Mouse (Mus musculus): ENCODE measurements at regions not wholly inside any gene's neighbourhood (a gene's known extent, or its start where the extent isn't known, plus 50 kb on each side); places are given as distances from the start of the nearest gene placed in this dataset.
"Not testable (repeated sequence)": the region's sequence is repeated elsewhere in the genome, so short reads cannot be mapped to it uniquely, and the experiment has no call there.

GRCm38 (mm10) chr10:117461261-117461660 is 81.4 kb upstream of the Cpsf6 start:
- DNase-seq (ENCODE audit: low read depth, low spot score), result no peak

- DNase-seq (ENCODE audit: low read depth, low spot score), result no peak
Observed at GRCm38 (mm10) chr10:117460366-117460730, 80.5 kb upstream of the Cpsf6 start.

- DNase-seq (ENCODE audit: low read depth, low spot score), result no peak
Observed at GRCm38 (mm10) chr10:117459651-117460365, 80.0 kb upstream of the Cpsf6 start.

GRCm38 (mm10) chr10:117459041-117459475 is 79.2 kb upstream of the Cpsf6 start:
- no peak for DNase-seq (ENCODE audit: low read depth, low spot score)

GRCm38 (mm10) chr10:117458271-117459040 is 78.6 kb upstream of the Cpsf6 start:
- no peak for DNase-seq (ENCODE audit: low read depth, low spot score)

- DNase-seq (ENCODE audit: low read depth, low spot score), result no peak
Observed at GRCm38 (mm10) chr10:117457701-117457950, 77.8 kb upstream of the Cpsf6 start.

- DNase-seq (ENCODE audit: low read depth, low spot score), result no peak
Observed at GRCm38 (mm10) chr10:117456904-117457700, 77.3 kb upstream of the Cpsf6 start.

GRCm38 (mm10) chr10:117456427-117456826 is 76.6 kb upstream of the Cpsf6 start:
- no peak for DNase-seq (ENCODE audit: low read depth, low spot score)

GRCm38 (mm10) chr10:117455595-117456302 is 75.9 kb upstream of the Cpsf6 start:
- peak; percentile 79 for DNase-seq (ENCODE audit: low read depth, low spot score)

GRCm38 (mm10) chr10:117454711-117455591 is 75.1 kb upstream of the Cpsf6 start:
- no peak for DNase-seq (ENCODE audit: low read depth, low spot score)

GRCm38 (mm10) chr10:117454171-117454500 is 74.3 kb upstream of the Cpsf6 start:
- DNase-seq (ENCODE audit: low read depth, low spot score), result no peak

- DNase-seq (ENCODE audit: low read depth, low spot score), result no peak
Observed at GRCm38 (mm10) chr10:117453406-117454170, 73.8 kb upstream of the Cpsf6 start.

- no peak for DNase-seq (ENCODE audit: low read depth, low spot score)
Observed at GRCm38 (mm10) chr10:117452190-117452950, 72.6 kb upstream of the Cpsf6 start.

- DNase-seq (ENCODE audit: low read depth, low spot score), result no peak
Observed at GRCm38 (mm10) chr10:117451396-117452185, 71.8 kb upstream of the Cpsf6 start.

GRCm38 (mm10) chr10:117450631-117451030 is 70.8 kb upstream of the Cpsf6 start:
- no peak for DNase-seq (ENCODE audit: low read depth, low spot score)

GRCm38 (mm10) chr10:117450240-117450569 is 70.4 kb upstream of the Cpsf6 start:
- no peak for DNase-seq (ENCODE audit: low read depth, low spot score)

- DNase-seq (ENCODE audit: low read depth, low spot score), result no peak
Observed at GRCm38 (mm10) chr10:117449416-117450239, 69.8 kb upstream of the Cpsf6 start.

GRCm38 (mm10) chr10:117448783-117449182 is 69.0 kb upstream of the Cpsf6 start:
- not testable (repeated sequence) for DNase-seq (ENCODE audit: low read depth, low spot score)

Data from ZHBTc4 (cell line).